Mouse (Mus musculus) lung, postnatal 0 days (tissue): ENCODE results near the gene Homer2. TPM values are rescaled to one million over a fixed set of nuclear protein-coding genes. Genes with fewer than 3 reads are reported as not detected.

Experiments used
- ATAC-seq: fragments of 200-750 bp; cut with Nextera tagmentation; 2 replicates; pipeline ENCODE4 v1.8.0; 2017; ENCODE audit warnings: moderate library complexity
- DNase-seq: peaks from one replicate; pipeline ENCODE4 v3.0.0-alpha.2; 2016; ENCODE audit warnings: low spot score
- H3K27ac ChIP-seq: fragments of 300-500 bp; sonication (generic); 2 replicates; pipeline ENCODE4 v1.5.1; 2014; ENCODE audit warnings: antibody characterized with exemption, mild to moderate bottlenecking, low read length, mixed read lengths
- H3K27me3 ChIP-seq: fragments of 300-500 bp; sonication (generic); replicated peaks from 2 replicates; pipeline ENCODE4 v1.6.1; 2014; ENCODE audit warnings: low read length, mixed read lengths; ENCODE audit not compliant: insufficient read depth
- H3K36me3 ChIP-seq: fragments of 300-500 bp; sonication (generic); 2 replicates; pipeline ENCODE4 v1.6.1; 2014; ENCODE audit warnings: low read length, mixed read lengths; ENCODE audit not compliant: insufficient read depth
- H3K4me1 ChIP-seq: fragments of 300-500 bp; sonication (generic); 2 replicates; pipeline ENCODE4 v1.6.1; 2014; ENCODE audit warnings: antibody characterized with exemption, low read depth, low read length, mixed read lengths; ENCODE audit not compliant: insufficient read depth
- H3K4me2 ChIP-seq: fragments of 300-500 bp; sonication (generic); replicated peaks from 2 replicates; pipeline ENCODE4 v1.6.1; 2014; ENCODE audit warnings: low read depth, mild to moderate bottlenecking, low read length, moderate library complexity, mixed read lengths
- H3K4me3 ChIP-seq: fragments of 300-500 bp; sonication (generic); 2 replicates; pipeline ENCODE4 v1.5.1; 2014; ENCODE audit warnings: low read depth, low read length
- H3K9ac ChIP-seq: fragments of 300-500 bp; sonication (generic); replicated peaks from 2 replicates; pipeline ENCODE4 v1.6.1; 2014; ENCODE audit warnings: low read depth, mild to moderate bottlenecking
- H3K9me3 ChIP-seq: fragments of 300-500 bp; sonication (generic); 2 replicates; pipeline ENCODE4 v1.6.1; 2016; ENCODE audit warnings: low read length, mixed read lengths
- CTCF ChIP-seq: IDR thresholded peaks from 2 replicates; pipeline ENCODE4 v1.5.1; 2016; ENCODE audit warnings: antibody characterized with exemption, mild to moderate bottlenecking
- EP300 ChIP-seq: IDR thresholded peaks from 2 replicates; pipeline ENCODE4 v1.6.1; 2016; ENCODE audit warnings: antibody characterized with exemption, mild to moderate bottlenecking, control low read depth
- WGBS: fragments of 180-500 bp; shearing (Covaris S2); extraction: QIAGEN DNeasy Blood & Tissue Kit; methylation state at CpG from one replicate; pipeline ENCODE4 v1.1.7; 2014; 5-methylcytosine and 5-hydroxymethylcytosine counted together
- polyA plus RNA-seq: library from polyadenylated mRNA; unstranded; fragments of >200 nt; fragmentation: Nextera tagmentation; extraction: Ambion mirVana; gene quantifications from 2 replicates; pipeline ENCODE4 v1.2.1, GENCODE M21; 2015

Homer2 gene
- polyA plus RNA-seq, 1 experiment from 2014 or later: 16.8 TPM

- Histone ChIP-seq H3K27ac (no peak overlapping the region), H3K27me3 (no peaks in the 10 kb centered on the region), H3K9ac (no peak overlapping the region), H3K4me2 (no peak overlapping the region), H3K4me3 (no peak overlapping the region), H3K36me3 (no peaks in the 10 kb centered on the region), H3K9me3 (no peaks in the 10 kb centered on the region), H3K4me1 (no peaks in the 10 kb centered on the region; the same call in 1 of the 2 replicates)
- DNase-seq: no peak
- no peak for ATAC-seq
- 64% methylated on average over 4 of the region's 4 CpGs for WGBS
- TF ChIP-seq CTCF (no peak), EP300 (no peak)
These were observed 101.8 kb downstream of the Homer2 start for GRCm38 (mm10) chr7:81605489-81605888.

GRCm38 (mm10) chr7:81604991-81605390 is 102.3 kb downstream of the Homer2 start:
- no peak overlapping the region for H3K27ac ChIP-seq
- ATAC-seq (no peak), DNase-seq (no peak)
- no peaks in the 10 kb centered on the region for H3K9me3 ChIP-seq
- no peaks in the 10 kb centered on the region for H3K36me3 ChIP-seq
- TF ChIP-seq CTCF (no peak), EP300 (no peak)
- no peak overlapping the region for H3K4me2 ChIP-seq
- H3K9ac ChIP-seq: no peak overlapping the region
- no peaks in the 10 kb centered on the region for H3K27me3 ChIP-seq
- H3K4me1 ChIP-seq: no peaks in the 10 kb centered on the region; the same call in 1 of the 2 replicates
- 68% methylated on average over 5 of the region's 5 CpGs for WGBS
- H3K4me3 ChIP-seq: no peak overlapping the region

- peak; percentile 65 for ATAC-seq
These were observed 107.7 kb downstream of the Homer2 start for GRCm38 (mm10) chr7:81599379-81600280.

GRCm38 (mm10) chr7:81597660-81598059 is 109.7 kb downstream of the Homer2 start:
- H3K4me1 ChIP-seq: no peaks in the 10 kb centered on the region
- H3K27ac ChIP-seq: no peak overlapping the region
- H3K27me3 ChIP-seq: no peaks in the 10 kb centered on the region
- ATAC-seq (no peak), DNase-seq (no peak)
- H3K36me3 ChIP-seq: peaks cover 36% of the 10 kb centered on the region
- H3K4me2 ChIP-seq: no peak overlapping the region
- H3K9ac ChIP-seq: no peak overlapping the region
- no peaks in the 10 kb centered on the region for H3K9me3 ChIP-seq
- TF ChIP-seq EP300 (no peak), CTCF (no peak)
- WGBS: 100% methylated on average over 1 of the region's 1 CpGs
- H3K4me3 ChIP-seq: no peak overlapping the region

More at GRCm38 (mm10) chr7:81599379-81600280, 107.7 kb downstream of the Homer2 start:
- H3K36me3 ChIP-seq: peaks cover 32% of the 10 kb centered on the region
- 49% methylated on average over 8 of the region's 8 CpGs for WGBS
- H3K27ac ChIP-seq: no peak overlapping the region
- DNase-seq: peak; percentile 43
- H3K4me3 ChIP-seq: no peak overlapping the region
- no peak overlapping the region for H3K9ac ChIP-seq
- TF ChIP-seq CTCF (no peak), EP300 (no peak)
- H3K4me2 ChIP-seq: no peak overlapping the region
- no peaks in the 10 kb centered on the region for H3K27me3 ChIP-seq
- H3K9me3 ChIP-seq: no peaks in the 10 kb centered on the region
- no peaks in the 10 kb centered on the region for H3K4me1 ChIP-seq

GRCm38 (mm10) chr7:81596086-81596485 is 111.2 kb downstream of the Homer2 start:
- Histone ChIP-seq H3K36me3 (peaks cover 51% of the 10 kb centered on the region), H3K27ac (no peak overlapping the region), H3K27me3 (no peaks in the 10 kb centered on the region), H3K4me3 (no peak overlapping the region), H3K4me2 (no peak overlapping the region), H3K9me3 (no peaks in the 10 kb centered on the region), H3K9ac (no peak overlapping the region), H3K4me1 (no peaks in the 10 kb centered on the region)
- DNase-seq (no peak), ATAC-seq (no peak)
- 82% methylated on average over 6 of the region's 6 CpGs for WGBS
- no peak for TF ChIP-seq EP300
- TF ChIP-seq CTCF: no peak

- H3K9me3 ChIP-seq: no peaks in the 10 kb centered on the region
- no peaks in the 10 kb centered on the region for H3K4me1 ChIP-seq
- peaks cover 52% of the 10 kb centered on the region for H3K36me3 ChIP-seq
- no peak overlapping the region for H3K9ac ChIP-seq
- no peak for DNase-seq
- H3K4me3 ChIP-seq: no peak overlapping the region
- H3K27me3 ChIP-seq: no peaks in the 10 kb centered on the region
- no peak overlapping the region for H3K27ac ChIP-seq
- TF ChIP-seq CTCF (no peak), EP300 (no peak)
- 64% methylated on average over 5 of the region's 5 CpGs for WGBS
- no peak for ATAC-seq
- no peak overlapping the region for H3K4me2 ChIP-seq
These were observed 112.3 kb downstream of the Homer2 start for GRCm38 (mm10) chr7:81595056-81595455.
